Mouse (Mus musculus) NIH3T3 (cell line): Measurements from ENCODE around the gene 2610002M06Rik.

Source experiments
- DNase-seq: peaks from one replicate; pipeline ENCODE4 v3.0.0-alpha.2; 2012; ENCODE audit warnings: low read depth

The 2610002M06Rik gene

GRCm38 (mm10) chrX:107816218-107816554 is at the start of gene 2610002M06Rik:
Gene 2610002M06Rik, minus strand, starts transcription at chrX:107816334.
- DNase-seq, result peak; percentile 93

- peak; percentile 20 for DNase-seq
Measured at GRCm38 (mm10) chrX:107858165-107858564, 42.0 kb upstream of the 2610002M06Rik start.

GRCm38 (mm10) chrX:107816726-107817125 is 592 bp upstream of the 2610002M06Rik start:
- DNase-seq, result no peak

GRCm38 (mm10) chrX:107815502-107816217 is 474 bp downstream of the 2610002M06Rik start:
- peak; percentile 49 for DNase-seq

DNA sequence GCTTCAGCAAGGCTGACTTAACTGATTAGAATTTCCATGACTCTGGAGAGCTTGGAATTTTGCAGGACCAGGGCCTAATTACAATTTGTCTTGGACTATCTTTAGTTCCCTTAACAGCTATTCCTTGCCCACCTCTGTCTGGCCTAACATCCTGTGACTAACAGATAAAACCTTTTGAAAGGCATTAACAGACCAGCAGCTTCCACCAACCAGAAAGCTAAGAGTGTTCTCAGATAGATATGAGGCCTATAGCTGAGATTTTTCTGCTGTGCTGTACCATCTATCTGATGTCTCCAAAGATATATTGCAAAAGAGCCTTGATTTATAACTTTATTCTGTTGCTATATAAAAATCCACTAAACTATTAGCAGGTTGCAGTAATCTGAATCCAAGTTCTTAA is 4.0 kb downstream of the 2610002M06Rik start:
- DNase-seq, result no peak

GRCm38 (mm10) chrX:107796919-107797318 is 19.2 kb downstream of the 2610002M06Rik start:
- DNase-seq, result no peak

GRCm38 (mm10) chrX:107795785-107796184 is 20.3 kb downstream of the 2610002M06Rik start:
- no peak for DNase-seq

DNA sequence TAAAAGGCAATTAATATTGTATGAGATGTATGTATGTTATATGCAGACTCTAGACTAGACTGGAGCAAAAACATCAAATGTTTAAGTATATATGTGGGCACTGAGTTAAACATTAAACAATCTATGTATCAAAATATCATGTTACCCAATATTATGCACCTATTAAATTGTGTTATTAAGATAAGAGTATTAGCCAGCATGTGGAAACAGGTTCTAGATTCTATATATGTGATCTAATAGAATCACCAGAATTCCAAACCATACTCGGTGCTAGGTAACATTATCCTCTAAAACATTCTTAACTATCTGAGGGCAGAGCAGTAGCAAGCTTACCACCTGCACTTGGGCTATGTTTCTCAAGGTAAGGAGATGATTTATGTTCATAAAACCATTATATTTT is 23.8 kb downstream of the 2610002M06Rik start, which contains the start of gene Tent5d:
TSS of gene Tent5d (plus strand) at position 301 of the 400 bp plus-strand sequence.
- no peak for DNase-seq

GRCm38 (mm10) chrX:107790750-107791493 is 25.2 kb downstream of the 2610002M06Rik start:
- DNase-seq, result peak; percentile 54

DNA sequence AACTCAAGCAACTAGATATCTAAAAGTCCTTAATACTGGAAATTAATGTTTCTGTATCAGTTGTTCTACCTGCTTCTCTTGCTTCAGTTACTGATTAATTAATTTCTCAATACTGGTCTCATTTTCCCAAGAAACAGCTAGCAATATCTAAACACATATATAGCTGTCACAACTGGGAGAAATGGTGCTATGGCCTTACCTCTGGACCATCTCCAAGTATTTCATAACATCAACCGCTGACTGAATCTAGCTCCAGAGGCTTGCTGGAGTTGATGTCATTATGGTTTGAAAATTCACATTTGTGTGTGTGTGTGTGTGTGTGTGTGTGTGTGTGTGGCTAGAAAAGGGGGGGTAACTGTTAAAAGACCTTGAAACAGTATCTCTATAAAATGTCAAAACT is 26.0 kb downstream of the 2610002M06Rik start:
- peak; percentile 2 for DNase-seq

- peak; percentile 10 for DNase-seq
Measured at GRCm38 (mm10) chrX:107767896-107768295, 48.2 kb downstream of the 2610002M06Rik start.
